Mouse (Mus musculus) CH12.LX (cell line): ENCODE results near the gene Cdkl5. TPM values are rescaled to one million over a fixed set of nuclear protein-coding genes. Genes with fewer than 3 reads are reported as not detected.

Experiments used
- DNase-seq: peaks from one replicate; pipeline ENCODE4 v3.0.0-alpha.2; 2013; ENCODE audit errors: extremely low read depth
- H3K27ac ChIP-seq: 2 replicates; pipeline ENCODE4 v1.5.1; 2012; ENCODE audit warnings: low read depth, mild to moderate bottlenecking, control low read depth, moderate library complexity; ENCODE audit not compliant: insufficient read depth
- H3K27me3 ChIP-seq: replicated peaks from 2 replicates; pipeline ENCODE3; 2012; ENCODE audit warnings: inconsistent platforms
- H3K36me3 ChIP-seq, 2 experiments: replicated peaks in 1 of 2; 2 replicates each; pipeline versions ENCODE3 to v1.6.1; 2012; ENCODE audit warnings: inconsistent platforms in 1 of 2, low read length in 1 of 2, mild to moderate bottlenecking in 1 of 2, mixed read lengths in 1 of 2, moderate library complexity in 1 of 2; ENCODE audit not compliant: control insufficient read depth in 1 of 2, insufficient read depth in 1 of 2
- H3K4me1 ChIP-seq, 2 experiments: 2 replicates each; pipeline ENCODE4 v1.6.1; 2012; ENCODE audit warnings: inconsistent platforms in 1 of 2, moderate library complexity in 1 of 2; ENCODE audit not compliant: insufficient read depth in 2 of 2, control insufficient read depth in 1 of 2
- H3K4me2 ChIP-seq: 2 replicates; pipeline ENCODE4 v1.6.1; 2012; ENCODE audit warnings: low read depth, mild to moderate bottlenecking, control low read depth; ENCODE audit not compliant: poor library complexity, insufficient read depth, severe bottlenecking
- H3K4me3 ChIP-seq, 3 experiments: fragments of 150-350 bp in 1 of 3; sonication (generic) in 1 of 3; replicated peaks in 1 of 3; 2 replicates each; pipeline versions ENCODE3 to v1.5.1; 2011 to 2012; ENCODE audit warnings: low read depth in 2 of 3, low read length in 2 of 3, mild to moderate bottlenecking in 2 of 3, moderate library complexity in 2 of 3, control low read depth in 1 of 3, improper control_type of control experiment in 1 of 3, inconsistent platforms in 1 of 3, mixed read lengths in 1 of 3; ENCODE audit not compliant: poor library complexity in 1 of 3
- H3K79me2 ChIP-seq: replicated peaks from 2 replicates; pipeline ENCODE4 v1.6.1; 2012; ENCODE audit warnings: mild to moderate bottlenecking, moderate library complexity; ENCODE audit not compliant: control insufficient read depth, poor library complexity, insufficient read depth, severe bottlenecking; ENCODE audit errors: extremely low read depth
- H3K9ac ChIP-seq: 2 replicates; pipeline ENCODE4 v1.6.1; 2012; ENCODE audit warnings: low read depth, mild to moderate bottlenecking, control low read depth, moderate library complexity; ENCODE audit not compliant: insufficient read depth
- H3K9me3 ChIP-seq: replicated peaks from 2 replicates; pipeline ENCODE3; 2012; ENCODE audit warnings: low read length, inconsistent platforms, mixed read lengths
- BHLHE40 ChIP-seq: IDR thresholded peaks from 2 replicates; pipeline ENCODE4 v1.6.1; 2011; ENCODE audit warnings: mild to moderate bottlenecking, low read depth, low read length, improper control_type of control experiment
- CHD1 ChIP-seq: IDR thresholded peaks from 2 replicates; pipeline ENCODE4 v1.6.1; 2012; ENCODE audit warnings: low read depth, low read length, improper control_type of control experiment, inconsistent platforms
- CHD2 ChIP-seq: IDR thresholded peaks from 2 replicates; pipeline ENCODE4 v1.6.1; 2011; ENCODE audit warnings: low read length, improper control_type of control experiment
- CTCF ChIP-seq, 2 experiments: IDR thresholded peaks in 1 of 2; conservative IDR thresholded peaks in 1 of 2; 2 replicates each; pipeline ENCODE4 v1.5.1; 2011 to 2012; ENCODE audit warnings: low read depth in 2 of 2, low read length in 2 of 2, improper control_type of control experiment in 1 of 2, inconsistent platforms in 1 of 2, mild to moderate bottlenecking in 1 of 2, moderate library complexity in 1 of 2
- E2F4 ChIP-seq: IDR thresholded peaks from 2 replicates; pipeline ENCODE4 v1.6.1; 2011; ENCODE audit warnings: low read depth, low read length, improper control_type of control experiment; ENCODE audit not compliant: insufficient replicate concordance
- ELF1 ChIP-seq: IDR thresholded peaks from 2 replicates; pipeline ENCODE4 v1.6.1; 2014; ENCODE audit warnings: low read depth, mild to moderate bottlenecking, inconsistent platforms, low read length, improper control_type of control experiment
- EP300 ChIP-seq: IDR thresholded peaks from 2 replicates; pipeline ENCODE4 v1.6.1; 2011; ENCODE audit warnings: low read length, improper control_type of control experiment
- ETS1 ChIP-seq: conservative IDR thresholded peaks from 2 replicates; pipeline ENCODE4 v1.6.1; 2012; ENCODE audit warnings: low read depth, mild to moderate bottlenecking, inconsistent platforms, low read length, improper control_type of control experiment, moderate library complexity
- HCFC1 ChIP-seq: IDR thresholded peaks from 2 replicates; pipeline ENCODE4 v1.6.1; 2012; ENCODE audit warnings: low read depth, mild to moderate bottlenecking, inconsistent platforms, low read length, improper control_type of control experiment
- IRF4 ChIP-seq: IDR thresholded peaks from 2 replicates; pipeline ENCODE4 v1.6.1; 2014; ENCODE audit warnings: low read depth, mild to moderate bottlenecking, inconsistent platforms, low read length, improper control_type of control experiment
- JUN ChIP-seq: IDR thresholded peaks from 2 replicates; pipeline ENCODE4 v1.6.1; 2011; ENCODE audit warnings: low read depth, mild to moderate bottlenecking, low read length, improper control_type of control experiment, moderate library complexity; ENCODE audit not compliant: insufficient read depth
- KAT2A ChIP-seq: IDR thresholded peaks from 2 replicates; pipeline ENCODE4 v1.6.1; 2012; ENCODE audit warnings: low read length, improper control_type of control experiment, inconsistent platforms; ENCODE audit not compliant: insufficient replicate concordance
- MAFK ChIP-seq: IDR thresholded peaks from 2 replicates; pipeline ENCODE4 v1.6.1; 2011; ENCODE audit warnings: low read length, improper control_type of control experiment; ENCODE audit not compliant: insufficient replicate concordance
- MAZ ChIP-seq: IDR thresholded peaks from 2 replicates; pipeline ENCODE4 v1.6.1; 2012; ENCODE audit warnings: low read depth, mild to moderate bottlenecking, inconsistent platforms, low read length, improper control_type of control experiment, moderate library complexity
- MEF2A ChIP-seq: IDR thresholded peaks from 2 replicates; pipeline ENCODE4 v1.6.1; 2014; ENCODE audit warnings: low read depth, mild to moderate bottlenecking, inconsistent platforms, low read length, improper control_type of control experiment, borderline replicate concordance
- MXI1 ChIP-seq: IDR thresholded peaks from 2 replicates; pipeline ENCODE4 v1.6.1; 2011; ENCODE audit warnings: mild to moderate bottlenecking, low read depth, low read length, improper control_type of control experiment
- NELFE ChIP-seq: IDR thresholded peaks from 2 replicates; pipeline ENCODE4 v1.6.1; 2011; ENCODE audit warnings: low read depth, low read length, improper control_type of control experiment
- NRF1 ChIP-seq: IDR thresholded peaks from 2 replicates; pipeline ENCODE4 v1.6.1; 2014; ENCODE audit warnings: low read depth, mild to moderate bottlenecking, inconsistent platforms, low read length, improper control_type of control experiment, moderate library complexity
- PAX5 ChIP-seq: IDR thresholded peaks from 2 replicates; pipeline ENCODE4 v1.6.1; 2012; ENCODE audit warnings: low read length, inconsistent platforms, mixed read lengths
- POLR2AphosphoS2 ChIP-seq: IDR thresholded peaks from 2 replicates; pipeline ENCODE4 v1.6.1; 2011; ENCODE audit warnings: low read depth, low read length, improper control_type of control experiment
- RAD21 ChIP-seq: IDR thresholded peaks from 2 replicates; pipeline ENCODE4 v1.6.1; 2011; ENCODE audit warnings: low read depth, mild to moderate bottlenecking, low read length, improper control_type of control experiment, moderate library complexity
- RCOR1 ChIP-seq: conservative IDR thresholded peaks from 2 replicates; pipeline ENCODE4 v1.6.1; 2012; ENCODE audit warnings: low read depth, mild to moderate bottlenecking, inconsistent platforms, low read length, improper control_type of control experiment
- SIN3A ChIP-seq: IDR thresholded peaks from 2 replicates; pipeline ENCODE4 v1.6.1; 2012; ENCODE audit warnings: low read length, improper control_type of control experiment, inconsistent platforms
- TBP ChIP-seq: conservative IDR thresholded peaks from 2 replicates; pipeline ENCODE4 v1.6.1; 2011; ENCODE audit warnings: low read depth, low read length, improper control_type of control experiment
- UBTF ChIP-seq: IDR thresholded peaks from 2 replicates; pipeline ENCODE4 v1.6.1; 2012; ENCODE audit warnings: low read depth, mild to moderate bottlenecking, inconsistent platforms, low read length, improper control_type of control experiment, moderate library complexity
- USF1 ChIP-seq: IDR thresholded peaks from 2 replicates; pipeline ENCODE4 v1.6.1; 2014; ENCODE audit warnings: low read depth, mild to moderate bottlenecking, inconsistent platforms, low read length, improper control_type of control experiment
- USF2 ChIP-seq: conservative IDR thresholded peaks from 2 replicates; pipeline ENCODE4 v1.6.1; 2011; ENCODE audit warnings: low read depth, low read length, improper control_type of control experiment
- ZKSCAN1 ChIP-seq: IDR thresholded peaks from 2 replicates; pipeline ENCODE4 v1.6.1; 2012; ENCODE audit warnings: low read depth, inconsistent platforms, low read length, improper control_type of control experiment, borderline replicate concordance
- ZMIZ1 ChIP-seq: IDR thresholded peaks from 2 replicates; pipeline ENCODE4 v1.6.1; 2012; ENCODE audit warnings: low read depth, mild to moderate bottlenecking, inconsistent platforms, low read length, improper control_type of control experiment
- ZNF384 ChIP-seq: IDR thresholded peaks from 2 replicates; pipeline ENCODE4 v1.6.1; 2012; ENCODE audit warnings: low read depth, low read length, improper control_type of control experiment, inconsistent platforms
- dilution Hi-C: fragments of 300-500 bp; cut with MboI; formaldehyde crosslinking; loops from 2 replicates; pipeline ENCODE4 v1.14.3; 2020; ENCODE audit warnings: low sequenced_read_pairs; ENCODE audit not compliant: extremely low pct_unique_long_range_greater_than_20kb, extremely low pct_ligation_motif_present
- in situ Hi-C: fragments of 300-500 bp; cut with MboI; formaldehyde crosslinking; loops from 3 replicates; pipeline ENCODE4 v1.14.3; 2019; ENCODE audit warnings: low sequenced_read_pairs, low pct_ligation_motif_present, low pct_unique_long_range_greater_than_20kb, mixed read lengths
- polyA plus RNA-seq: library from polyadenylated mRNA; unstranded; fragments of >175 nt; gene quantifications from 2 replicates; pipeline ENCODE4 v1.2.1, GENCODE M21; 2012; ENCODE audit warnings: low read depth; ENCODE audit not compliant: insufficient read length
- total RNA-seq, 2 experiments: library from RNA; depleted of rRNA; stranded (reverse); fragments of 300-350 nt in 1 of 2; fragments of >200 nt in 1 of 2; gene quantifications; 2 replicates each; pipeline ENCODE4 v1.2.3; 2012 to 2014

Cdkl5 gene
- total and polyA plus RNA-seq, 3 experiments: 0.25 to 0.63 (median 0.30) TPM

DNA sequence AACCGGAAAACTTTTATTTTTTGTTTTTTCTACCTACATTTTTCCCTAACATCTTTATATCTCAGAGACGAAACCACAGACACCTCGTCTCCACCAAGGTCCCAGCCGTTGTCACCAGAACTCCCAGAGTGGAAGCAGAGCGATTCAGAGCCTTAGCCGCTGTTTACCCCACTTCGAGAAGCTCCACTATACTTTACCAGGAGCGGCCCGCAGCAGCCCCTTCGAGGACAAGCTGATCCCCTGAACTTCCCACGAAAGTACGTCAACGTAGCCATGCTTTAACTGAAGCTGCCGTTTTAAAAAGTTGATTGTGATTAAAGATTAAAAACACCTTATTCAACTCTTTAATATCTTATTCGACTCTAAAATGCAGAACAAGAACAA, 228.3 kb downstream of the Cdkl5 start:
- Histone ChIP-seq H3K27ac (no peak overlapping the region), H3K36me3 (no peaks in the 10 kb centered on the region), H3K9ac (peak overlapping the region; percentile 63), H3K27me3 (no peaks in the 10 kb centered on the region), H3K4me3 (peak overlapping the region; percentile 36 to 54 (median 44)), H3K79me2 (no peaks in the 10 kb centered on the region), H3K4me2 (peak overlapping the region; percentile 36; the same call in 1 of the 2 replicates), H3K4me1 (0 out of 4 replicates have a peak, but pooled peaks cover 0 to 5% of the 10 kb centered on the region in 2 experiments), H3K9me3 (no peaks in the 10 kb centered on the region)
- in situ Hi-C loops: no loop called here
- no peak for TF ChIP-seq MAFK
- TF ChIP-seq ZNF384: 0 out of 2 replicates have a peak, but pooled peaks have one; percentile 34
- DNase-seq: no peak
- dilution Hi-C loops: no loop called here

DNA sequence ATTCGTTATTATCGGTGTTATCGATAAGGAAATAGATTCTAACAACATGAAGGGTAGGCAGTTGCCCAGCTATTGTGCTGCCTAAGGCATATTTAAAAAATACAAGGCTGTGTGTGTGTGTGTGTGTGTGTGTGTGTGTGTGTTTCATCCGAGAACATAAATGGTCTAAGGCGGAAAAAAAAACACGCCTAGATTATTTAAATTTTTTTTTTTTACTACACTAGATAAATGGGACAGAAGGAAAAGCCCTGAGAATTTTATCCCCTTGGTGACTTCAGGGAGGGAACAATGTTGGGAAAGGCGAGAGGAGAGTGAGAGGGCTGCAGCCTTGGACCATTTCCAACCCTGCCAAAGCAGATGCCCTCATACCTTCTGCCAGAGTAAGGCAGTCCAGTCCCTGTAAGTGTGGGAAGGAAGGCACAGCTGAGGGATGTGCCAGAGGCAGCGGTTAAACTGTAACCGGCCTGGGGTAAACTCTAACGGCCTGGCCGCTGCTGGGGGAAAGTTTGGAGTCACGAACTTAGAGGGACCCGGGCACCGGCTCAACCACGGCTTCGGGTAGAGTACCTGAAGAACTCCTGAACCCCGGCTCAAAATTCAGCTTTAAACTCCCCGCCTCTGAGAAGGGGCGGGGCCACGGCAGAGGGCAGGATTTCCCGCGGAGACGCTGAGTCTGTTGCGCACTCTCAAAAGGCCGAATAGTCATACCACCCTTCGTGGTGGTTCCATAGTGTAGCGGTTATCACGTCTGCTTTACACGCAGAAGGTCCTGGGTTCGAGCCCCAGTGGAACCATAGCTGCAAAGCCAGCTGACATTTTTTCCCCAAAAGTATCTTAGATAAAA, 228.9 kb downstream of the Cdkl5 start:
- Histone ChIP-seq H3K27me3 (no peaks in the 10 kb centered on the region), H3K9ac (peak overlapping the region; percentile 26; the same call in 1 of the 2 replicates), H3K79me2 (no peaks in the 10 kb centered on the region), H3K27ac (no peak overlapping the region), H3K9me3 (no peaks in the 10 kb centered on the region), H3K4me2 (peak overlapping the region; percentile 71; the same call in 1 of the 2 replicates), H3K4me1 (0 out of 4 replicates have a peak, but pooled peaks cover 0 to 5% of the 10 kb centered on the region in 2 experiments), H3K36me3 (no peaks in the 10 kb centered on the region), H3K4me3 (peak overlapping the region; percentile 45 to 64 (median 56))
- TF ChIP-seq CHD2 (no peak), BHLHE40 (no peak), CTCF (conservative IDR thresholded peaks at IDR 0.05 in 1 of 2, IDR thresholded peaks at IDR 0.05 in 1 of 2; ENCODE audit: low read depth in 2 of 2, low read length in 2 of 2) (no peak), MAZ (no peak), ZKSCAN1 (no peak), TBP (peak; percentile 99), RCOR1 (no peak), MXI1 (no peak), E2F4 (peak; percentile 89), MAFK (peak; percentile 93), MEF2A (no peak), CHD1 (no peak), UBTF (no peak), ETS1 (no peak), EP300 (no peak), USF2 (no peak), NELFE (no peak), ELF1 (peak; percentile 97), HCFC1 (no peak), SIN3A (no peak), IRF4 (no peak), JUN (no peak), NRF1 (peak; percentile 61), PAX5 (no peak), ZMIZ1 (no peak), RAD21 (no peak), ZNF384 (no peak), USF1 (no peak), KAT2A (no peak; the same call in 1 of the 2 replicates), POLR2AphosphoS2 (no peak)
- DNase-seq: peak; percentile 79
- dilution Hi-C loops (no loop called here), in situ Hi-C loops (no loop called here)
